Mouse (Mus musculus): ENCODE data around the gene Pdgfra. TPM values are rescaled to one million over a fixed set of nuclear protein-coding genes. Genes with fewer than 3 reads are reported as not detected.

Gene Pdgfra
- polyA plus RNA-seq, 1 experiment from 2014 or later = 18.2 TPM

Small RNA genes lying within 50 kb of the gene (microRNA-seq; reads per million reads assigned to microRNA genes)
- gene Mir7025 = 1.1 reads per million

Other genes starting within 250 kb of the Pdgfra start
- gene Chic2, start 107.5 kb upstream of the Pdgfra start, polyA plus RNA-seq (2014; fragmentation: Nextera tagmentation; extraction: Ambion mirVana) = 36.3 and 37.2 TPM in 2 replicates
- 1.1 and 1.8 TPM in 2 replicates for gene Gsx2, start 76.7 kb upstream of the Pdgfra start, polyA plus RNA-seq (2014; fragmentation: Nextera tagmentation; extraction: Ambion mirVana)

Measured in midbrain, embryonic 11.5 days (tissue).